Mouse (Mus musculus) myocyte (in vitro differentiated cells): ENCODE results near the gene Ptpdc1. TPM values are rescaled to one million over a fixed set of nuclear protein-coding genes. Genes with fewer than 3 reads are reported as not detected.

Experiments
- H3K27me3 ChIP-seq: one replicate; pipeline ENCODE4 v1.6.1; 2011; ENCODE audit not compliant: control insufficient read depth, insufficient read depth, insufficient read length
- H3K36me3 ChIP-seq: one replicate; pipeline ENCODE4 v1.6.1; 2011; ENCODE audit not compliant: control insufficient read depth, insufficient read depth
- H3K4me2 ChIP-seq: one replicate; pipeline ENCODE4 v1.6.1; 2011; ENCODE audit warnings: low read depth, control low read depth
- H3K4me3 ChIP-seq: one replicate; pipeline ENCODE4 v1.5.1; 2011; ENCODE audit warnings: mild to moderate bottlenecking, control low read depth, moderate library complexity
- H3K79me2 ChIP-seq: one replicate; pipeline ENCODE4 v1.6.1; 2011; ENCODE audit not compliant: control insufficient read depth, insufficient read depth
- H3ac ChIP-seq: one replicate; pipeline ENCODE4 v1.6.1; 2011; ENCODE audit not compliant: control insufficient read depth, insufficient read length
- CEBPB ChIP-seq: IDR thresholded peaks from 2 replicates; pipeline ENCODE4 v1.6.1; 2011; ENCODE audit warnings: mild to moderate bottlenecking, moderate library complexity; ENCODE audit not compliant: poor library complexity, insufficient read depth, severe bottlenecking
- E2F4 ChIP-seq: IDR thresholded peaks from one replicate; pipeline ENCODE4 v1.6.1; 2011; ENCODE audit warnings: mild to moderate bottlenecking, control low read depth, moderate library complexity; ENCODE audit not compliant: insufficient read depth
- MAX ChIP-seq: IDR thresholded peaks from one replicate; pipeline ENCODE4 v1.6.1; 2011; ENCODE audit warnings: low read depth, mild to moderate bottlenecking, control low read depth
- MYOD1 ChIP-seq, 3 experiments: IDR thresholded peaks; one replicate each; pipeline ENCODE4 v1.6.1; 2011; ENCODE audit warnings: control low read depth in 2 of 3, low read depth in 2 of 3, mild to moderate bottlenecking in 2 of 3, moderate library complexity in 1 of 3; ENCODE audit not compliant: insufficient read length in 2 of 3, control insufficient read depth in 1 of 3
- MYOG ChIP-seq, 3 experiments: IDR thresholded peaks; one replicate each; pipeline ENCODE4 v1.6.1; 2011; ENCODE audit warnings: control low read depth in 2 of 3, low read depth in 2 of 3, mild to moderate bottlenecking in 2 of 3; ENCODE audit not compliant: insufficient read length in 2 of 3, control insufficient read depth in 1 of 3, insufficient read depth in 1 of 3
- POLR2A ChIP-seq: IDR thresholded peaks from one replicate; pipeline ENCODE4 v1.6.1; 2011; ENCODE audit warnings: low read depth, mild to moderate bottlenecking, control low read depth, moderate library complexity; ENCODE audit not compliant: insufficient read length
- POLR2AphosphoS2 ChIP-seq: IDR thresholded peaks from one replicate; pipeline ENCODE4 v1.6.1; 2011; ENCODE audit warnings: low read depth, control low read depth; ENCODE audit not compliant: insufficient read length
- REST ChIP-seq: IDR thresholded peaks from one replicate; pipeline ENCODE4 v1.6.1; 2011; ENCODE audit warnings: mild to moderate bottlenecking, control low read depth, moderate library complexity; ENCODE audit not compliant: insufficient read depth, insufficient read length
- SRF ChIP-seq: IDR thresholded peaks from one replicate; pipeline ENCODE4 v1.6.1; 2011; ENCODE audit warnings: low read depth; ENCODE audit not compliant: control insufficient read depth, insufficient read length
- TCF12 ChIP-seq: IDR thresholded peaks from one replicate; pipeline ENCODE4 v1.6.1; 2011; ENCODE audit warnings: mild to moderate bottlenecking, control low read depth; ENCODE audit not compliant: poor library complexity, insufficient read depth, severe bottlenecking
- TCF3 ChIP-seq: IDR thresholded peaks from one replicate; pipeline ENCODE4 v1.6.1; 2011; ENCODE audit warnings: low read depth, control low read depth; ENCODE audit not compliant: insufficient read length
- USF1 ChIP-seq: IDR thresholded peaks from one replicate; pipeline ENCODE4 v1.6.1; 2011; ENCODE audit warnings: low read depth, mild to moderate bottlenecking, control low read depth, moderate library complexity
- polyA plus RNA-seq: library from polyadenylated mRNA; unstranded; fragments of >200 nt; fragmentation: generic; extraction: Trizol; gene quantifications from one replicate; pipeline ENCODE4 v1.2.1, GENCODE M21; 2012; ENCODE audit warnings: missing spikeins

The Ptpdc1 gene
- polyA plus RNA-seq, 1 experiment = 4.4 TPM

- no peak overlapping the region for H3ac ChIP-seq
- H3K4me2 ChIP-seq = no peak overlapping the region
- H3K36me3 ChIP-seq = no peaks in the 10 kb centered on the region
- no peak overlapping the region for H3K4me3 ChIP-seq
- no peaks in the 10 kb centered on the region for H3K79me2 ChIP-seq
- TF ChIP-seq MYOD1 (IDR thresholded peaks at IDR 0.05; ENCODE audit: control insufficient read depth in 1 of 3, insufficient read length in 2 of 3, low read depth in 2 of 3) (no peak), SRF (no peak), CEBPB (no peak), TCF12 (no peak), E2F4 (no peak), MAX (no peak), MYOG (IDR thresholded peaks at IDR 0.05; ENCODE audit: control insufficient read depth in 1 of 3, insufficient read depth in 1 of 3, insufficient read length in 2 of 3, low read depth in 2 of 3) (no peak), TCF3 (no peak)
- H3K27me3 ChIP-seq = peaks cover 87% of the 10 kb centered on the region
Observed at GRCm38 (mm10) chr13:48663211-48663987, 37.9 kb upstream of the Ptpdc1 start.

GRCm38 (mm10) chr13:48662431-48663143 lies 37.1 kb upstream of the Ptpdc1 start, which contains the start of gene Barx1:
Gene Barx1 (plus strand): TSS chr13:48662998.
- H3K27me3 ChIP-seq = peaks cover 87% of the 10 kb centered on the region
- TF ChIP-seq TCF12 (no peak), REST (no peak), SRF (no peak), USF1 (no peak), TCF3 (no peak), POLR2A (no peak), MYOD1 (IDR thresholded peaks at IDR 0.05; ENCODE audit: control insufficient read depth in 1 of 3, insufficient read length in 2 of 3, low read depth in 2 of 3) (no peak), MYOG (IDR thresholded peaks at IDR 0.05; ENCODE audit: control insufficient read depth in 1 of 3, insufficient read depth in 1 of 3, insufficient read length in 2 of 3, low read depth in 2 of 3) (no peak), CEBPB (no peak), E2F4 (no peak), MAX (no peak), POLR2AphosphoS2 (no peak)

GRCm38 (mm10) chr13:48661561-48661960 lies 36.1 kb upstream of the Ptpdc1 start:
- H3K27me3 ChIP-seq = peaks cover 84% of the 10 kb centered on the region
- H3K79me2 ChIP-seq = no peaks in the 10 kb centered on the region
- no peak overlapping the region for H3K4me2 ChIP-seq
- H3K36me3 ChIP-seq = no peaks in the 10 kb centered on the region
- no peak overlapping the region for H3ac ChIP-seq
- no peak for TF ChIP-seq TCF3
- no peak for TF ChIP-seq POLR2AphosphoS2
- TF ChIP-seq TCF12 = no peak
- TF ChIP-seq E2F4 = no peak
- no peak for TF ChIP-seq MYOG (IDR thresholded peaks at IDR 0.05; ENCODE audit: control insufficient read depth in 1 of 3, insufficient read depth in 1 of 3, insufficient read length in 2 of 3, low read depth in 2 of 3)
- TF ChIP-seq SRF = no peak
- TF ChIP-seq MYOD1 (IDR thresholded peaks at IDR 0.05; ENCODE audit: control insufficient read depth in 1 of 3, insufficient read length in 2 of 3, low read depth in 2 of 3) = no peak
- no peak for TF ChIP-seq USF1
- no peak for TF ChIP-seq CEBPB
- TF ChIP-seq POLR2A = no peak
- no peak for TF ChIP-seq REST
- no peak overlapping the region for H3K4me3 ChIP-seq

More at GRCm38 (mm10) chr13:48662431-48663143, 37.1 kb upstream of the Ptpdc1 start, which contains the start of gene Barx1:
- H3ac ChIP-seq = no peak within 1 kb of the TSS
- H3K4me2 ChIP-seq = no peak within 1 kb of the TSS
- no peaks in the 10 kb centered on the region for H3K79me2 ChIP-seq
- no peak within 1 kb of the TSS for H3K4me3 ChIP-seq
- no peaks in the 10 kb centered on the region for H3K36me3 ChIP-seq

- Histone ChIP-seq H3K36me3 (no peaks in the 10 kb centered on the region), H3K79me2 (no peaks in the 10 kb centered on the region), H3K4me3 (no peak overlapping the region), H3ac (no peak overlapping the region), H3K27me3 (peaks cover 81% of the 10 kb centered on the region), H3K4me2 (no peak overlapping the region)
- TF ChIP-seq E2F4 (no peak), MYOG (IDR thresholded peaks at IDR 0.05; ENCODE audit: control insufficient read depth in 1 of 3, insufficient read depth in 1 of 3, insufficient read length in 2 of 3, low read depth in 2 of 3) (no peak), MAX (no peak), REST (no peak), MYOD1 (IDR thresholded peaks at IDR 0.05; ENCODE audit: control insufficient read depth in 1 of 3, insufficient read length in 2 of 3, low read depth in 2 of 3) (no peak), SRF (no peak), TCF12 (no peak), USF1 (no peak), TCF3 (no peak), POLR2AphosphoS2 (no peak), POLR2A (no peak), CEBPB (no peak)
Observed at GRCm38 (mm10) chr13:48660741-48661140, 35.3 kb upstream of the Ptpdc1 start.
